ENCODE assay signal across 32 mouse cellular contexts in genomic region chr1:87255173-87255572, GRCm38 (mm10). TPM values are rescaled to one million over a fixed set of nuclear protein-coding genes. Genes with fewer than 3 reads are reported as not detected.
DNase-seq lines count a peak whose midpoint lies in the region; ATAC-seq and TF ChIP-seq lines count a peak whose summit lies in the region.
"Had no signal": no experiment of that assay in that cellular context is flagged by ENCODE, and none has a peak within 500 bp of the region (broad histone marks: within the 10 kb centered on the region; RNA-seq: fewer than 3 reads in every experiment).

No protein-coding gene starts in this region.

- TF ChIP-seq EP300 in CH12.LX (IDR thresholded peaks at IDR 0.05; ENCODE audit: low read length) = no peak

- no peak for TF ChIP-seq CTCF in CH12.LX (conservative IDR thresholded peaks at IDR 0.05 in 1 of 2, IDR thresholded peaks at IDR 0.05 in 1 of 2; ENCODE audit: low read depth in 2 of 2, low read length in 2 of 2)
- no peak for TF ChIP-seq CTCF in Patski (IDR thresholded peaks at IDR 0.05)

- TF ChIP-seq POLR2A in CH12.LX (IDR thresholded peaks at IDR 0.05; ENCODE audit: low read depth, low read length) = no peak

- H3K79me2 ChIP-seq in CH12.LX (replicated peaks; ENCODE audit: control insufficient read depth, extremely low read depth, insufficient read depth, poor library complexity, severe bottlenecking) = no peaks in the 10 kb centered on the region

- no peak overlapping the region for H3K4me2 ChIP-seq in CH12.LX (ENCODE audit: insufficient read depth, low read depth, poor library complexity, severe bottlenecking)
- H3K4me2 ChIP-seq in kidney, embryonic 14.5 days (replicated peaks; ENCODE audit: low read depth, low read length) = no peak overlapping the region
- H3K4me2 ChIP-seq: embryonic facial prominence, embryonic 12.5 days; embryonic facial prominence, embryonic 15.5 days; forebrain, embryonic 12.5 days; forebrain, embryonic 15.5 days; heart, embryonic 12.5 days; heart, embryonic 15.5 days; hindbrain, embryonic 13.5 days; intestine, embryonic 15.5 days had no signal

- POLR2A ChIA-PET in Patski (lab: Charles Lee) = interaction anchor here (1.0 to 1.5 kb wide), 2 partner anchors 9 to 15 kb away, joined by 3 read pairs; partner anchors contain the start of gene Efhd1

- CTCF ChIA-PET in Patski (lab: Charles Lee) = interaction anchor here (1.4 to 3.0 kb wide), 2 partner anchors 11 to 38 kb away, joined by 3 to 14 read pairs; no protein-coding TSS in a partner anchor

- no peak overlapping the region for H3K4me3 ChIP-seq in CH12.LX (replicated peaks in 1 of 3; ENCODE audit: low read depth in 2 of 3, low read length in 2 of 3, poor library complexity in 1 of 3)
- H3K4me3 ChIP-seq in kidney, embryonic 14.5 days (ENCODE audit: low read length) = no peak overlapping the region
- H3K4me3 ChIP-seq: embryonic facial prominence, embryonic 12.5 days; embryonic facial prominence, embryonic 15.5 days; forebrain, embryonic 12.5 days; forebrain, embryonic 15.5 days; heart, embryonic 12.5 days; heart, embryonic 15.5 days; hindbrain, embryonic 10.5 days; hindbrain, embryonic 13.5 days; intestine, embryonic 15.5 days had no signal

- dilution Hi-C loops in CH12.LX (cut with MboI; ENCODE audit: extremely low pct_ligation_motif_present, extremely low pct_unique_long_range_greater_than_20kb, low sequenced_read_pairs) = no loop called here

- no peak for TF ChIP-seq RAD21 in CH12.LX (IDR thresholded peaks at IDR 0.05; ENCODE audit: low read depth, low read length)

- peak; percentile 51 for ATAC-seq in Patski
- no peak for ATAC-seq in kidney, embryonic 14.5 days (ENCODE audit: low FRiP score, low TSS enrichment)
- ATAC-seq: activated CD4-positive, CD25-positive, alpha-beta regulatory T cell, adult 4 months; CD4-positive, CD25-positive, alpha-beta regulatory T cell, adult 4 months; forebrain, embryonic 15.5 days; hindbrain, embryonic 16.5 days; intestine, embryonic 15.5 days had no signal

- no peaks in the 10 kb centered on the region for H3K9me3 ChIP-seq in CH12.LX (replicated peaks; ENCODE audit: low read length)
- H3K9me3 ChIP-seq in kidney, embryonic 14.5 days (ENCODE audit: control insufficient read depth, low read length) = no peaks in the 10 kb centered on the region
- H3K9me3 ChIP-seq: embryonic facial prominence, embryonic 12.5 days; embryonic facial prominence, embryonic 15.5 days; forebrain, embryonic 12.5 days; forebrain, embryonic 15.5 days; heart, embryonic 12.5 days; heart, embryonic 15.5 days; hindbrain, embryonic 10.5 days; hindbrain, embryonic 13.5 days; intestine, embryonic 15.5 days had no signal

- H3K9ac ChIP-seq in CH12.LX (ENCODE audit: insufficient read depth, low read depth) = no peak overlapping the region
- H3K9ac ChIP-seq in kidney, embryonic 14.5 days (ENCODE audit: low read depth, low read length) = no peak overlapping the region
- H3K9ac ChIP-seq: embryonic facial prominence, embryonic 12.5 days; embryonic facial prominence, embryonic 15.5 days; forebrain, embryonic 12.5 days; forebrain, embryonic 15.5 days; heart, embryonic 12.5 days; heart, embryonic 15.5 days; hindbrain, embryonic 13.5 days; intestine, embryonic 15.5 days had no signal

- peak; percentile 44 for DNase-seq in adrenal gland, adult 2 months
- no peak for DNase-seq in adrenal gland, postnatal 4 days (ENCODE audit: low spot score in 2 of 2)
- DNase-seq in CH12.LX (ENCODE audit: extremely low read depth) (no peak), Patski (ENCODE audit: low read depth, low spot score) (peak; percentile 65)
- DNase-seq in right cerebral cortex, postnatal 14 days = no peak
- no peak for DNase-seq in right cerebral cortex, postnatal 4 days
- DNase-seq in right cerebral cortex, postnatal 10 days (ENCODE audit: low spot score in 2 of 2) = no peak
- DNase-seq: adrenal gland, postnatal 10 days; adrenal gland, postnatal 36 days; cerebellum, adult 11 months; cerebellum, adult 2 months; cerebellum, adult 9-11 months; cerebellum, postnatal 25 days; gastrocnemius, postnatal 25 days; heart, adult 18-20 months; heart, postnatal 10 days; heart, postnatal 36 days; kidney, adult 11 months had no signal

- no peaks in the 10 kb centered on the region for H3K36me3 ChIP-seq in CH12.LX (replicated peaks in 1 of 2; ENCODE audit: control insufficient read depth in 1 of 2, insufficient read depth in 1 of 2, low read length in 1 of 2)
- no peaks in the 10 kb centered on the region for H3K36me3 ChIP-seq in kidney, embryonic 14.5 days (ENCODE audit: control insufficient read depth, insufficient read depth, low read length)
- H3K36me3 ChIP-seq: embryonic facial prominence, embryonic 12.5 days; embryonic facial prominence, embryonic 15.5 days; forebrain, embryonic 12.5 days; forebrain, embryonic 15.5 days; heart, embryonic 12.5 days; heart, embryonic 15.5 days; hindbrain, embryonic 10.5 days; hindbrain, embryonic 13.5 days; intestine, embryonic 15.5 days had no signal

- H3K27ac ChIP-seq in CH12.LX (ENCODE audit: insufficient read depth, low read depth) = no peak overlapping the region
- H3K27ac ChIP-seq in kidney, embryonic 14.5 days (ENCODE audit: low read depth, low read length) = no peak overlapping the region
- H3K27ac ChIP-seq: embryonic facial prominence, embryonic 12.5 days; embryonic facial prominence, embryonic 15.5 days; forebrain, embryonic 12.5 days; forebrain, embryonic 15.5 days; heart, embryonic 15.5 days; hindbrain, embryonic 10.5 days; hindbrain, embryonic 13.5 days; intestine, embryonic 15.5 days had no signal

- WGBS in kidney, embryonic 14.5 days = 56% methylated on average over 4 of the region's 4 CpGs

- H3K27me3 ChIP-seq in CH12.LX (replicated peaks) (no peaks in the 10 kb centered on the region), Patski (no peaks in the 10 kb centered on the region)
- H3K27me3 ChIP-seq in kidney, embryonic 14.5 days (ENCODE audit: control insufficient read depth, insufficient read depth, low read length) = peaks cover 13% of the 10 kb centered on the region
- H3K27me3 ChIP-seq: forebrain, embryonic 15.5 days had no signal

- in situ Hi-C loops in CH12.LX (cut with MboI; ENCODE audit: low pct_ligation_motif_present, low pct_unique_long_range_greater_than_20kb, low sequenced_read_pairs) = no loop called here
- in situ Hi-C loops in Patski (cut with MboI; ENCODE audit: low pct_unique_long_range_greater_than_20kb) = no loop called here

- H3K4me1 ChIP-seq in CH12.LX (ENCODE audit: control insufficient read depth in 1 of 2, insufficient read depth in 2 of 2) = peaks cover 9 to 18% of the 10 kb centered on the region in 2 experiments
- no peaks in the 10 kb centered on the region for H3K4me1 ChIP-seq in kidney, embryonic 14.5 days (ENCODE audit: control insufficient read depth, insufficient read depth, low read length)
- H3K4me1 ChIP-seq: embryonic facial prominence, embryonic 12.5 days; embryonic facial prominence, embryonic 15.5 days; heart, embryonic 12.5 days; hindbrain, embryonic 13.5 days; intestine, embryonic 15.5 days had no signal

TF ChIP-seq in CH12.LX, 34 proteins besides CTCF, POLR2A, EP300 and RAD21:
- no peak for TF ChIP-seq UBTF (IDR thresholded peaks at IDR 0.05; ENCODE audit: low read depth, low read length)
- TF ChIP-seq IRF4 (IDR thresholded peaks at IDR 0.05; ENCODE audit: low read depth, low read length) = peak; percentile 38; the same call in 1 of the 2 replicates

RNA-seq across cellular contexts. Expression of gene Efhd1, which starts 9.0 kb away (rescaled TPM):
- total RNA-seq in adrenal gland, adult 2 months (2021) = 100 to 1,000 TPM; 337 to 341 TPM
- 579 and 581 TPM in 2 replicates for polyA plus RNA-seq in adrenal gland, adult 2 months (2012; rRNA removed)
- total RNA-seq in adrenal gland, postnatal 4 days (2021) = 100 to 1,000 TPM; 201 to 207 TPM
- total RNA-seq in CH12.LX (2012; rRNA removed) (0.25 and 1.2 TPM in 2 replicates), CH12.LX (2014; rRNA removed) (0.12 and 0.22 TPM in 2 replicates)
- polyA plus RNA-seq in CH12.LX (2012; ENCODE audit: insufficient read length, low read depth) (0.13 TPM in 1 of 2 replicates, not detected in the other), Patski (2021) (26.0 TPM)
- 2.6 and 3.6 TPM in 2 replicates for polyA plus RNA-seq in kidney, embryonic 14.5 days (2014; fragmentation: Nextera tagmentation; extraction: Ambion mirVana)
- total RNA-seq: common myeloid progenitor, adult 5-6 weeks had no signal
- polyA plus RNA-seq: activated CD4-positive, CD25-positive, alpha-beta regulatory T cell, adult 4 months had no signal

RNA-seq across cellular contexts. Expression of gene Eif4e2, which starts 41.5 kb away (rescaled TPM):
- 10 to 100 TPM; 66.0 to 98.7 TPM for total RNA-seq in adrenal gland, adult 2 months (2021)
- 18.0 and 18.4 TPM in 2 replicates for polyA plus RNA-seq in adrenal gland, adult 2 months (2012; rRNA removed)
- 100 to 1,000 TPM; 107 to 109 TPM for total RNA-seq in adrenal gland, postnatal 4 days (2021)
- total RNA-seq in CH12.LX (2012; rRNA removed) (175 and 208 TPM in 2 replicates), CH12.LX (2014; rRNA removed) (228 and 245 TPM in 2 replicates)
- polyA plus RNA-seq in CH12.LX (2012; ENCODE audit: insufficient read length, low read depth) (264 and 289 TPM in 2 replicates), Patski (2021) (136 TPM)
- polyA plus RNA-seq in kidney, embryonic 14.5 days (2014; fragmentation: Nextera tagmentation; extraction: Ambion mirVana) = 122 and 150 TPM in 2 replicates

RNA-seq across cellular contexts. Expression of gene Chrng, which starts 50.7 kb away (rescaled TPM):
- total RNA-seq in adrenal gland, adult 2 months (2021) = not detected
- not detected in 2 replicates for polyA plus RNA-seq in adrenal gland, adult 2 months (2012; rRNA removed)
- under 1 TPM in 1 of 2 experiments, not detected in 1; 0.34 TPM for total RNA-seq in adrenal gland, postnatal 4 days (2021)
- total RNA-seq in CH12.LX (2012; rRNA removed) (0.04 TPM in 2 replicates), CH12.LX (2014; rRNA removed) (not detected in 2 replicates)
- polyA plus RNA-seq in CH12.LX (2012; ENCODE audit: insufficient read length, low read depth) (not detected in 2 replicates), Patski (2021) (not detected)
- 0.30 and 0.34 TPM in 2 replicates for polyA plus RNA-seq in kidney, embryonic 14.5 days (2014; fragmentation: Nextera tagmentation; extraction: Ambion mirVana)
- total RNA-seq: adrenal gland, postnatal 36 days; common myeloid progenitor, adult 5-6 weeks; heart, adult 18-20 months; heart, postnatal 10 days; heart, postnatal 36 days had no signal
- polyA plus RNA-seq: activated CD4-positive, CD25-positive, alpha-beta regulatory T cell, adult 4 months; cerebellum, adult 2 months; forebrain, embryonic 12.5 days; forebrain, embryonic 15.5 days; hindbrain, embryonic 16.5 days had no signal

Comparison
In these comparisons a context has a peak if more than half of its experiments do, and no peak if none do; other contexts are left out.
1. DNase-seq: peak in adrenal gland, adult 2 months (single experiment) and Patski (single experiment); none in adrenal gland, postnatal 4 days (0 of 2), CH12.LX (single experiment), right cerebral cortex, postnatal 14 days (single experiment), right cerebral cortex, postnatal 4 days (single experiment) and right cerebral cortex, postnatal 10 days (0 of 2).
2. RNA of gene Efhd1, which starts 9.0 kb away (polyA plus RNA-seq): 579 to 581 TPM in adrenal gland, adult 2 months; 26.0 TPM in Patski (single experiment), 2.6 to 3.6 TPM in kidney, embryonic 14.5 days and 0.13 TPM in CH12.LX; every median in the first group is over 10 times any median in the second.